Mouse (Mus musculus): ENCODE data around the gene Dhx58. TPM values are rescaled to one million over a fixed set of nuclear protein-coding genes. Genes with fewer than 3 reads are reported as not detected.

Dhx58 gene
- polyA plus RNA-seq, 1 experiment from 2014 or later = 42.8 TPM

DNA sequence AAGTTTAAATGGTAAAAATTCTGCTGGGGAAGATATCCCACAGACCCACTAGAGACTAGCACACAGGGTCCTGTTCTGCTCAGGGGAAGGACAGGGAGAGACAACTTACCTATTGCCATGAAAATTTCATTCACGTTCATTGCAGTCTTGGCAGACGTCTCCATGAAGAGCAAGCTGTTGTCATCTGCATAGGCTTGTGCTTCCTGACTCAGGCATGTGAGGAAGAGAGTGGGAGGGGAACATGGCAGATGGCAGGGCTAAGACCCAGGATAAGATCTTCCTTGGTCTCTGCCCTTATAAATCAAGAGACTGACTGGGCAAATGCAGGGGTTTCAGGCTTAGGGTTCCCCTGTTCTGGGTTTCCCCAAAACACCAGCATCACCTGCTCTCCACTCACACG is 12.6 kb upstream of the Dhx58 start:
- H3K36me3 ChIP-seq (ENCODE audit: inconsistent target) = peaks cover 33% of the 10 kb centered on the region
- no peak overlapping the region for H3K4me3 ChIP-seq (ENCODE audit: inconsistent target)
- WGBS (ENCODE audit: missing documents) = 100% methylated on average over 3 of the region's 3 CpGs
- H3K27ac ChIP-seq = no peak overlapping the region
- peaks cover 62% of the 10 kb centered on the region for H3K79me2 ChIP-seq (ENCODE audit: inconsistent target)

GRCm38 (mm10) chr11:100714948-100715347 is 10.9 kb upstream of the Dhx58 start:
- 94% methylated on average over 6 of the region's 6 CpGs for WGBS (ENCODE audit: missing documents)
- peaks cover 48% of the 10 kb centered on the region for H3K79me2 ChIP-seq (ENCODE audit: inconsistent target)
- peaks cover 35% of the 10 kb centered on the region for H3K36me3 ChIP-seq (ENCODE audit: inconsistent target)
- H3K4me3 ChIP-seq (ENCODE audit: inconsistent target) = no peak overlapping the region
- no peak overlapping the region for H3K27ac ChIP-seq

GRCm38 (mm10) chr11:100714534-100714915 is 10.5 kb upstream of the Dhx58 start:
- 56% methylated on average over 6 of the region's 6 CpGs for WGBS (ENCODE audit: missing documents)
- Histone ChIP-seq H3K4me3 (ENCODE audit: inconsistent target) (no peak overlapping the region), H3K36me3 (ENCODE audit: inconsistent target) (peaks cover 40% of the 10 kb centered on the region)

GRCm38 (mm10) chr11:100713735-100714533 is 9.9 kb upstream of the Dhx58 start, which contains the start of gene Hspb9:
Gene Hspb9, plus strand, starts transcription at chr11:100713850.
- H3K36me3 ChIP-seq (ENCODE audit: inconsistent target) = peaks cover 46% of the 10 kb centered on the region
- peak within 1 kb of the TSS; percentile 17; the same call in 1 of the 2 replicates for H3K4me3 ChIP-seq (ENCODE audit: inconsistent target)
- H3K27ac ChIP-seq = peak within 1 kb of the TSS; percentile 81
- WGBS (ENCODE audit: missing documents) = 4% methylated on average over 38 of the region's 38 CpGs
- H3K79me2 ChIP-seq (ENCODE audit: inconsistent target) = peaks cover 41% of the 10 kb centered on the region

More at GRCm38 (mm10) chr11:100714534-100714915, 10.5 kb upstream of the Dhx58 start:
- Histone ChIP-seq H3K27ac (peak overlapping the region; percentile 81), H3K79me2 (ENCODE audit: inconsistent target) (peaks cover 43% of the 10 kb centered on the region)

DNA sequence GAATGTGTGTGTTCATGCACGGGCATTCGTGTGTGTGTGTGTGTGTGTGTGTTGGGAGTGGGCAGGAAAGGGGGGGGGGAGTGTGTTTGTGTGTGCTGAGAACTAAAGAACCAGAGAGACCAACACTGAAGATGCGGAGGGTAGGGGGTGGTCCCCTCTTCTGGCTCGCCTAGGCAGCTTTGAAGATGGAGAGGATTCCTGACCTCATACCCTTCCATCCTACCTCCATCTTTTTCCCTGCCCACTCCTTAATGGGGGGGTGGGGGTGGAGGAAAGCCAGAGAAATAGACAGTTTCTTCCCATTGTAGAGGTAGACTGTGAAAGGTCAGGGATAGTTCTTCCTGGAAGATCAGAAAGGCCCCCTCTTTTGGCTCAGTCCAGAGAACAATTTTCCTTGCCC is 9.1 kb upstream of the Dhx58 start:
- Histone ChIP-seq H3K79me2 (ENCODE audit: inconsistent target) (peaks cover 34% of the 10 kb centered on the region), H3K36me3 (ENCODE audit: inconsistent target) (peaks cover 50% of the 10 kb centered on the region), H3K27ac (peak overlapping the region; percentile 81), H3K4me3 (ENCODE audit: inconsistent target) (no peak overlapping the region; the same call in 1 of the 2 replicates)
- 100% methylated on average over 1 of the region's 4 CpGs for WGBS (ENCODE audit: missing documents)

DNA sequence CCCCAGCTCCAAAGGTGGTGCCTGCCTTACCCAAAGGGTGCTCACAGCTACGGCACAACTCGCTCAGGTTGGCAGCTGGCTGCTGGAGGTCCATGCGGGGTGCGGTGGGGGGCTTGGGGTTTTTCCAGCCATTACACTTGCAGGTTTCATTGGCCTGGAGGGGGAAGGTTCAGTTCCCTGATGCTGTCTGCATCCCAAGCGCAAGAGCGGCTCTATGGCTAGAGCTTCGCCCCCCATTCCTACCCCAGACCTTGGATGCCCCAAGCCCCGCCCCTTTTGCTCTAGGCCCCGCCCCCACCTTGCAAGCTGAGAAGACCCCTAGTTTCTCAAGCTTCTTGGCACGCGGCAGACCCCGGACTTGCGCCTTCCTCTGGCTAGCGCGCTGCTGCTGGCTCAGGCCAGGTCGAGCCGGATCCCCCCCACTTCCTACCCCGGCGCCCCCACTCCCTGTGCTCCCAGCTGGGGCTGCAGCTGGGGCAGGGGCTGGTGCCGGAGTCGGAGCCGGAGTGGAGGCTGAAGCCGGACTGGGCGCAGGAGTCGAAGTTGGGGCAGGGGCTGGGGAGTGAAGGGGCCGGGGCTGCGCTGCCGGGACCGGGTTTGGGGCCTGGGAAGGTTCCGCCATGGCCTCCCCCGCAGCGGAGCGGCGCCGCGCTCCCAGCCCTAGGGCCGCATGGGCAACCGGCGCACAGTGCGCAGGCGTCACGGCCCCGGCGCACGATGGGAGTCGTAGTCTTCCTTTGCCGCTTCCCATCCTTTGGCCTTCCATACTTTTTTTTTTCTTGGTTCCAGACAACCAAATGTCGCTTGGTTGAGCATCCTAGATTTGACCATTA is 7.9 kb upstream of the Dhx58 start, which contains the start of gene Kat2a:
Gene Kat2a (minus strand): TSS at position 683 of the 833 bp plus-strand sequence.
- WGBS (ENCODE audit: missing documents) = 2% methylated on average over 44 of the region's 48 CpGs
- Histone ChIP-seq H3K36me3 (ENCODE audit: inconsistent target) (peaks cover 50% of the 10 kb centered on the region), H3K79me2 (ENCODE audit: inconsistent target) (peaks cover 22% of the 10 kb centered on the region), H3K27ac (peak within 1 kb of the TSS; percentile 81), H3K4me3 (ENCODE audit: inconsistent target) (peak within 1 kb of the TSS; percentile 33)

- no peak overlapping the region for H3K4me3 ChIP-seq (ENCODE audit: inconsistent target)
- peaks cover 12% of the 10 kb centered on the region; the same call in 1 of the 2 replicates for H3K79me2 ChIP-seq (ENCODE audit: inconsistent target)
- no peak overlapping the region for H3K27ac ChIP-seq
- H3K36me3 ChIP-seq (ENCODE audit: inconsistent target) = peaks cover 51% of the 10 kb centered on the region
- 90% methylated on average over 4 of the region's 4 CpGs for WGBS (ENCODE audit: missing documents)
These were observed 6.9 kb upstream of the Dhx58 start for GRCm38 (mm10) chr11:100710977-100711376.

DNA sequence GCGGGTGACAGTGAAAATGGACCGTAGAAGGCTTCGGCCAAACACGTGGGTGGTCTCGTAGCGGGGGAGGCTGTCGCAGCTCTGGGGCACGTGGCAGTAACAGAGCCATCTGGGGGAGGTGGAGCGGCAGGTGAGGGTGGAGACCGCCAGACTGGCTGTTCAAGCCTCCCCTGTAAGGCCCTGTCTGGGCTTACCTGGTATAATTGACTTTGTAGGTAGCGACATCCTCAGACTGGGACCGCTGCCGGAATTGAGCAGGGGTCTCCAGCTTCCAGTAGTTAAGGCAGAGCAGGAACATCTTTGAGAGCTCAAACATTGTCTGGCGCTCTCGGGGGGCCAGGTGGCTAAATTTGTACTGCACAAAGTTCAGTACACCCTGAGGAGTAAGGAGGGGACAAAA is 6.5 kb upstream of the Dhx58 start:
- no peak overlapping the region for H3K27ac ChIP-seq
- 95% methylated on average over 15 of the region's 15 CpGs for WGBS (ENCODE audit: missing documents)
- H3K79me2 ChIP-seq (ENCODE audit: inconsistent target) = peaks cover 7% of the 10 kb centered on the region; the same call in 1 of the 2 replicates
- H3K36me3 ChIP-seq (ENCODE audit: inconsistent target) = peaks cover 51% of the 10 kb centered on the region
- H3K4me3 ChIP-seq (ENCODE audit: inconsistent target) = no peak overlapping the region

- H3K4me3 ChIP-seq (ENCODE audit: inconsistent target) = no peak overlapping the region
- H3K36me3 ChIP-seq (ENCODE audit: inconsistent target) = peaks cover 56% of the 10 kb centered on the region
- peaks cover 4% of the 10 kb centered on the region; the same call in 1 of the 2 replicates for H3K79me2 ChIP-seq (ENCODE audit: inconsistent target)
- H3K27ac ChIP-seq = no peak overlapping the region
- 92% methylated on average over 9 of the region's 9 CpGs for WGBS (ENCODE audit: missing documents)
These were observed 5.2 kb upstream of the Dhx58 start for GRCm38 (mm10) chr11:100709201-100709810.

DNA sequence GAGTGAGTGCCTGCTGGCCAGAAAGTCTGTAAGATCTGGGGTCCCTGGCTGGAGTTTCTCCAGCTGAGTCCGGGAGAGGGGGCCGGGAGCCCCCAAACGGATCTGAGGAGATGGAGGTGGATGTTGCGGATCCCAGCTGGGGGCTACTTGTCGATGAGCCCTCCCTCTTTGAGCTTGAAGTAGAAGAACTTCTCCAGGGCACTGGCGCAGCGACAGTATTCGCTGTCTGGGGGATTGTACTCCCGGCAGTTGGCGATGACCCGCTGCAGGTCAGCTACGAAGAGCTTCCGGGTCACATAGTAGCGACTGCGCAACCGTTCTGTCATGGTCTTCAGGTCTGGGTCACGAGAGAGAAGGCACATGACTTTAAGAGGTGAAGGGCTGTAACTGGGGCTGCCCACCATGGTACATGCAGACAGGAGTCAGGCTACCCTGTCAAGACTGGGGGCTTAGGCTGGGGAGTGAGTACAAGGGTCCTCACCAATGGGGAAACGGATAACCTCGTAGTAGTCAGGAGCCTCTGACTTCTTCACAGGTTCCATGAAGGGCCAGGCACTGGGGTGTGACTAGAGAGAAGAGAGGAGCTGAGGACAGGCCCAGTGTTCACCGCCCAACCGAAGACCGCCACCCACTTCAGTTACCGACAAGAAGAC is 1.1 kb upstream of the Dhx58 start:
- WGBS (ENCODE audit: missing documents) = 98% methylated on average over 23 of the region's 23 CpGs
- peaks cover 27% of the 10 kb centered on the region for H3K79me2 ChIP-seq (ENCODE audit: inconsistent target)
- peak overlapping the region; percentile 94 for H3K27ac ChIP-seq
- H3K36me3 ChIP-seq (ENCODE audit: inconsistent target) = peaks cover 75% of the 10 kb centered on the region
- no peak overlapping the region for H3K4me3 ChIP-seq (ENCODE audit: inconsistent target)

GRCm38 (mm10) chr11:100703366-100703765 is 705 bp downstream of the Dhx58 start:
- WGBS (ENCODE audit: missing documents) = 8% methylated on average over 9 of the region's 11 CpGs
- Histone ChIP-seq H3K36me3 (ENCODE audit: inconsistent target) (peaks cover 73% of the 10 kb centered on the region), H3K27ac (peak overlapping the region; percentile 94), H3K79me2 (ENCODE audit: inconsistent target) (peaks cover 27% of the 10 kb centered on the region), H3K4me3 (ENCODE audit: inconsistent target) (peak overlapping the region; percentile 93)

- Histone ChIP-seq H3K36me3 (ENCODE audit: inconsistent target) (peaks cover 73% of the 10 kb centered on the region), H3K79me2 (ENCODE audit: inconsistent target) (peaks cover 27% of the 10 kb centered on the region), H3K4me3 (ENCODE audit: inconsistent target) (peak overlapping the region; percentile 93), H3K27ac (peak overlapping the region; percentile 94)
- WGBS (ENCODE audit: missing documents) = 6% methylated on average over 7 of the region's 7 CpGs
These were observed 1.2 kb downstream of the Dhx58 start for GRCm38 (mm10) chr11:100702906-100703305.

GRCm38 (mm10) chr11:100702081-100702851 is 1.8 kb downstream of the Dhx58 start:
- H3K36me3 ChIP-seq (ENCODE audit: inconsistent target) = peaks cover 73% of the 10 kb centered on the region
- WGBS (ENCODE audit: missing documents) = 43% methylated on average over 19 of the region's 19 CpGs
- H3K4me3 ChIP-seq (ENCODE audit: inconsistent target) = peak overlapping the region; percentile 93
- H3K27ac ChIP-seq = peak overlapping the region; percentile 94
- peaks cover 27% of the 10 kb centered on the region for H3K79me2 ChIP-seq (ENCODE audit: inconsistent target)
